Mouse (Mus musculus): ENCODE results near the gene Ctsw. TPM values are rescaled to one million over a fixed set of nuclear protein-coding genes. Genes with fewer than 3 reads are reported as not detected.
A peak's percentile ranks its signal among the peaks of the same experiment; 100 is the strongest.

Ctsw gene
- polyA plus RNA-seq, 2 experiments = 0.25 to 0.27 TPM

DNA sequence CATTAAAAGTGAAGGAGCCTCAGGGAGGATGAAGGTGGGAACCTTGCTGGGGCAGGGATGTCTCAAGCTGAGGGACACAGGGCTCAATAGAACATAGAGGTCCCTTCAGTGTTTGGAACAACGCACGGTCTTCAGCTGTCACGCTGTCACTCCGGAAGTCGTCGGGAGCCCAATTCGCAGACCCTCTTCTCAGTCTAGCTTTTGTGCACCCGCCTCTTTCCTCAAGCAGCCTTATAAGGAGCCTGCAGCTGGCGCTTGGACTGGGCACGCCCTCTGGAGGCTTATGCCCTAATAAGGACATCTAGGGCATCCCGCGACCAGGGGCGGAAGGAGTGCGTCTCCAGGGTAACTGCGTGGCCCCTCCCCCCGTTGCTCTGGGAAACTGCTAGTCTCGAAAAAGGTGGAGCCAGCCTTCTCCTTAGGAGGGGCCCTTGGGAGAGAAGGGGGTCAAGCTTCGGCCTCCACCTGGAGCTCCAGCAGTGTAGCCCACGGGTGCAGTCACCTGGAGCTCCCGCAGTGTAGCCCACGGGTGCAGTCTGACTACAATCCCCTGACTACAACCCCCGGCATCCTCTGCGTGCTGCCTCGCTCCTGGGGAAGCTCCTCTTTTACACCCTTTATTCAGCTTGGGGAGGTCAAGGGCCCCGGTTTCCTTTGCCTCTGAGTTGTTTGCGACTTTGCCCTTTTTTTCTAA is 20.7 kb upstream of the Ctsw start:
- peaks cover 19 to 24% of the 10 kb centered on the region in 2 experiments for H3K4me1 ChIP-seq (replicated peaks; ENCODE audit: control insufficient read depth in 2 of 2, insufficient read depth in 2 of 2, low read length in 1 of 2)
- peak overlapping the region; percentile 67 to 71 for H3K4me3 ChIP-seq (ENCODE audit: insufficient read depth in 1 of 2, low read depth in 2 of 2, low read length in 2 of 2)
- peak overlapping the region; percentile 87 for H3K9ac ChIP-seq (replicated peaks)
- under 1% methylated on average over 26 of the region's 26 CpGs for whole genome bisulfite sequencing (ENCODE audit: insufficient replicate concordance)
- H3K27me3 ChIP-seq (ENCODE audit: control insufficient read depth, insufficient read depth, low read length) = no peaks in the 10 kb centered on the region
- H3K4me2 ChIP-seq (ENCODE audit: low read depth) = peak overlapping the region; percentile 99
- peak; percentile 97 to 98 (median 98) for DNase-seq (ENCODE audit: low read depth in 3 of 3, low spot score in 3 of 3)
- peaks cover 23% of the 10 kb centered on the region for H3K36me3 ChIP-seq (replicated peaks; ENCODE audit: control insufficient read depth, insufficient read depth, low read depth)
- H3K27ac ChIP-seq = peak overlapping the region; percentile 91
- H3K9me3 ChIP-seq (ENCODE audit: control insufficient read depth, low read length) = no peaks in the 10 kb centered on the region
- ATAC-seq (ENCODE audit: insufficient read depth) = peak; percentile 73
- TF ChIP-seq EP300 (IDR thresholded peaks at IDR 0.05; ENCODE audit: low read depth) = no peak
- TF ChIP-seq CTCF (IDR thresholded peaks at IDR 0.05; ENCODE audit: low read depth) = peak; percentile 37; the same call in 1 of the 2 replicates

DNA sequence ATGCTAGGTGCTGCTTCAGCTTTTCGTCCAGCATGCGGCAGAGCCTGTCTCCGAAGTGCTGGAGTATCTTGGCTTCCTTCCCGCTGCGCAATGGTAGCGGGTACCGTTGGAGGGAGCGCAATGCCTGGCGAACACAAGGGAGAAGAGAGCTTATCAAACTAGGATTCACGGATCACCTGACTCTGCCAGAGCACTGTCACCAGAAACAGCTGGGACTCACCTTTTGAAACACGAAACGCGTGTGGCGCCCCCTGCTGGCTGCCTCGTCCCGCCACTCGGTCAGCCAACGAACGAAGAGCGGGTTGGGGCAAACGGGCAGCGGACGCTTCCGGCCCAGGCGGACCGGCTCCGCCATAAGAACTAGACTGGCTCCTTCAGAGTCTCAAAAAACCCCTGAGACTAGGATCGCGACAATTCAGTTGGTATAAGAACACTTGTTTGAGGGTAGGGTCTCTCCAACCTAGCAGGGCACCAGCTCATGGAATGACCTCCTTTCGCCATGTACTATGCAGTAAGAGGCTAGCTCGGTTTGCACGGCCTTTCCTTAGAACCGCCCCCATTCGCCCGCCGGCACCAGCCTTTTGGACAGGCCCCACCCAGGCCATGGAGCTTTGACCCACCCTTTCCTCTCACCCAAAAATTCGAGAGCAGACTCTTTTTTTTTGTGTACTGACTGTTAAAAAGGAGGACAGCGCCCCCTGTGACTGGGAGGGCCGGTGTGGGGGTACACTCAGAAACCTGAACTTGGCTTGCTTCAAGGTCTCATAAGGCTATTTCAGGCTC is 19.7 kb upstream of the Ctsw start, which contains the start of gene Mus81:
Mus81 (minus strand) TSS at position 635 of the 783 bp plus-strand sequence.
- H3K9me3 ChIP-seq (ENCODE audit: control insufficient read depth, low read length) = no peaks in the 10 kb centered on the region
- H3K27ac ChIP-seq = peak within 1 kb of the TSS; percentile 91
- peak; percentile 73 for ATAC-seq (ENCODE audit: insufficient read depth)
- peak within 1 kb of the TSS; percentile 87 for H3K9ac ChIP-seq (replicated peaks)
- H3K36me3 ChIP-seq (replicated peaks; ENCODE audit: control insufficient read depth, insufficient read depth, low read depth) = peaks cover 13% of the 10 kb centered on the region
- H3K27me3 ChIP-seq (ENCODE audit: control insufficient read depth, insufficient read depth, low read length) = no peaks in the 10 kb centered on the region
- TF ChIP-seq EP300 (IDR thresholded peaks at IDR 0.05; ENCODE audit: low read depth) (no peak), CTCF (IDR thresholded peaks at IDR 0.05; ENCODE audit: low read depth) (peak; percentile 98)
- WGBS (ENCODE audit: insufficient replicate concordance) = under 1% methylated on average over 39 of the region's 39 CpGs
- peak; percentile 93 to 96 (median 94) for DNase-seq (ENCODE audit: low read depth in 3 of 3, low spot score in 3 of 3)
- H3K4me2 ChIP-seq (ENCODE audit: low read depth) = peak within 1 kb of the TSS; percentile 99
- H3K4me1 ChIP-seq (replicated peaks; ENCODE audit: control insufficient read depth in 2 of 2, insufficient read depth in 2 of 2, low read length in 1 of 2) = peaks cover 19 to 24% of the 10 kb centered on the region in 2 experiments
- H3K4me3 ChIP-seq (ENCODE audit: insufficient read depth in 1 of 2, low read depth in 2 of 2, low read length in 2 of 2) = peak within 1 kb of the TSS; percentile 67 to 71

DNA sequence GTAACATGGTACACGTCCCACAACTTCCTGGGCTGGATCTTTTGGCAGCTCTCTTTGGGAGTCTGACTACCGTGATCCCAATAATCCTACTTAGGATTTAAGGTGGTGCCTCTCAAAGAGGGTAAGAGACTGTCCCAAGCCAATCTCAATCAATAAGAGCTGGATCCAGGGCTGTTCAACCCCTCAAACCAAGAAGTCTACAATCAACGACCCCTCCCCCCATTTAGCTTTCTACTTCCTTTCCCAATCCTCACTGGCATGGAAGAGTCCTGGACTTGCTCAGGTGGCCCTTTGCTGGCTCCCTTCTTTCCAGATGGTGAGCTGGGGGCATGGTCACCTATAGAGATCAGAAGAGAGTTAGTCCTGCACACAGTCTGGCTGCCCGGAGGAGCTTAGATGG is 18.5 kb upstream of the Ctsw start:
- H3K9me3 ChIP-seq (ENCODE audit: control insufficient read depth, low read length) = no peaks in the 10 kb centered on the region
- peaks cover 3% of the 10 kb centered on the region for H3K36me3 ChIP-seq (replicated peaks; ENCODE audit: control insufficient read depth, insufficient read depth, low read depth)
- peak overlapping the region; percentile 99 for H3K4me2 ChIP-seq (ENCODE audit: low read depth)
- H3K4me3 ChIP-seq (ENCODE audit: insufficient read depth in 1 of 2, low read depth in 2 of 2, low read length in 2 of 2) = peak overlapping the region in 1 of 2 experiments; percentile 71; a peak in 1 of 4 replicates
- H3K27ac ChIP-seq = no peak overlapping the region
- H3K27me3 ChIP-seq (ENCODE audit: control insufficient read depth, insufficient read depth, low read length) = no peaks in the 10 kb centered on the region
- TF ChIP-seq EP300 (IDR thresholded peaks at IDR 0.05; ENCODE audit: low read depth) (no peak), CTCF (IDR thresholded peaks at IDR 0.05; ENCODE audit: low read depth) (no peak)
- peaks cover 15 to 24% of the 10 kb centered on the region in 2 experiments for H3K4me1 ChIP-seq (replicated peaks; ENCODE audit: control insufficient read depth in 2 of 2, insufficient read depth in 2 of 2, low read length in 1 of 2)
- no peak for DNase-seq (ENCODE audit: low read depth in 3 of 3, low spot score in 3 of 3)
- 78% methylated on average over 4 of the region's 4 CpGs for WGBS (ENCODE audit: insufficient replicate concordance)
- H3K9ac ChIP-seq (replicated peaks) = no peak overlapping the region
- ATAC-seq (ENCODE audit: insufficient read depth) = no peak

DNA sequence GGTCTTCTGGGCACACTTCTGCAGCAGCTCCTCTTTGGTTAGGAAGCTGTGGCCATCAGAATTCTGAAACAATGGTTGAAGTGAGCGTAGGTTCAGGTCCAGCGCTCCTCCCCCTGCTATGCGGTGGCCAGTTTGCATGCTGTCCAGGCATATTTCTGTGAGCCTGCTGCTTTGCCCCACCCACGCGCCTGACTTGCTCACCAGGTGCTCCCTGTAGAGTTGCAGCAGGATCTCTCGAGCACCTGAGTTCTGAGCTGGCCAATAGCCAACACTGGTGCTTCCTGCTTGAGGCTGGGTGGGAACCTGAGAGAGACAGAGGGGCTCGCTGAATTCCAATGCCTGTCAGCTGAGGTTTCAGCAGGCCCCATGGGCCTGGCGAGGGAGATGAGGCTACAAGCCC is 18.0 kb upstream of the Ctsw start:
- 79% methylated on average over 8 of the region's 8 CpGs for WGBS (ENCODE audit: insufficient replicate concordance)
- Histone ChIP-seq H3K4me2 (ENCODE audit: low read depth) (no peak overlapping the region), H3K4me1 (replicated peaks; ENCODE audit: control insufficient read depth in 2 of 2, insufficient read depth in 2 of 2, low read length in 1 of 2) (peaks cover 15 to 21% of the 10 kb centered on the region in 2 experiments), H3K4me3 (ENCODE audit: insufficient read depth in 1 of 2, low read depth in 2 of 2, low read length in 2 of 2) (no peak overlapping the region), H3K27ac (no peak overlapping the region), H3K9me3 (ENCODE audit: control insufficient read depth, low read length) (no peaks in the 10 kb centered on the region), H3K9ac (replicated peaks) (no peak overlapping the region), H3K36me3 (replicated peaks; ENCODE audit: control insufficient read depth, insufficient read depth, low read depth) (peaks cover 3% of the 10 kb centered on the region), H3K27me3 (ENCODE audit: control insufficient read depth, insufficient read depth, low read length) (no peaks in the 10 kb centered on the region)
- TF ChIP-seq EP300 (IDR thresholded peaks at IDR 0.05; ENCODE audit: low read depth) (no peak), CTCF (IDR thresholded peaks at IDR 0.05; ENCODE audit: low read depth) (no peak)
- DNase-seq (ENCODE audit: low read depth in 3 of 3, low spot score in 3 of 3) (no peak), ATAC-seq (ENCODE audit: insufficient read depth) (no peak)

DNA sequence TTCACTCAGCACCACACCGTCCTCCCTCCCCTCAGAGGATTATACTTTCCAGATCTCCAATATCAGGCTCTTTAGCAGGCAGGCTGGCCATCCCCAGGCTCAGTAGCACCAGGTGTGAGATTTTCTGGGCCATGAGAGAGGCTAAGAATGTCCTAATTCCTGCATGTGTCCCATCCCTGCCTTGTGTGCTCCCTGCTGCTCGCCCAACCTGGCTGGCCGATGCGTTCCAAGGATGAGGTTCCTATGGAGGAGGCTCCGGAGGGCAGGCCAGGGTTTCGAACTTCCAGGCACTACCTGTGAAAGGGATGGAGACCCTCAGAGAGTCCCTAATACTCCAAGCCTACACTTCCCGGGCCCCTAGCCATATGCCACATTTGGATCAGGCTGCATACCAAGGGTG is 17.5 kb upstream of the Ctsw start:
- H3K27me3 ChIP-seq (ENCODE audit: control insufficient read depth, insufficient read depth, low read length) = no peaks in the 10 kb centered on the region
- WGBS (ENCODE audit: insufficient replicate concordance) = 84% methylated on average over 7 of the region's 7 CpGs
- no peak overlapping the region for H3K4me2 ChIP-seq (ENCODE audit: low read depth)
- peaks cover 15 to 21% of the 10 kb centered on the region in 2 experiments for H3K4me1 ChIP-seq (replicated peaks; ENCODE audit: control insufficient read depth in 2 of 2, insufficient read depth in 2 of 2, low read length in 1 of 2)
- TF ChIP-seq EP300 (IDR thresholded peaks at IDR 0.05; ENCODE audit: low read depth) (no peak), CTCF (IDR thresholded peaks at IDR 0.05; ENCODE audit: low read depth) (no peak)
- no peak for ATAC-seq (ENCODE audit: insufficient read depth)
- no peaks in the 10 kb centered on the region for H3K9me3 ChIP-seq (ENCODE audit: control insufficient read depth, low read length)
- no peak overlapping the region for H3K9ac ChIP-seq (replicated peaks)
- no peak for DNase-seq (ENCODE audit: low read depth in 3 of 3, low spot score in 3 of 3)
- H3K27ac ChIP-seq = no peak overlapping the region
- peaks cover 3% of the 10 kb centered on the region for H3K36me3 ChIP-seq (replicated peaks; ENCODE audit: control insufficient read depth, insufficient read depth, low read depth)
- no peak overlapping the region for H3K4me3 ChIP-seq (ENCODE audit: insufficient read depth in 1 of 2, low read depth in 2 of 2, low read length in 2 of 2)
